Mouse (Mus musculus) cortical plate, adult 2 months (tissue): Measurements from ENCODE around the gene Pced1a.

Source experiments
- CTCF ChIP-seq: fragments of 200-500 bp; IDR thresholded peaks from 2 replicates; pipeline ENCODE4 v1.5.1; 2011; ENCODE audit warnings: mild to moderate bottlenecking, control low read depth, low read length; ENCODE audit not compliant: insufficient read depth; ENCODE audit errors: extremely low read depth
- POLR2A ChIP-seq: fragments of 200-500 bp; IDR thresholded peaks from 2 replicates; pipeline ENCODE4 v1.6.1; 2011; ENCODE audit warnings: mild to moderate bottlenecking, low read length, control low read depth; ENCODE audit not compliant: insufficient read depth; ENCODE audit errors: extremely low read depth

DNA sequence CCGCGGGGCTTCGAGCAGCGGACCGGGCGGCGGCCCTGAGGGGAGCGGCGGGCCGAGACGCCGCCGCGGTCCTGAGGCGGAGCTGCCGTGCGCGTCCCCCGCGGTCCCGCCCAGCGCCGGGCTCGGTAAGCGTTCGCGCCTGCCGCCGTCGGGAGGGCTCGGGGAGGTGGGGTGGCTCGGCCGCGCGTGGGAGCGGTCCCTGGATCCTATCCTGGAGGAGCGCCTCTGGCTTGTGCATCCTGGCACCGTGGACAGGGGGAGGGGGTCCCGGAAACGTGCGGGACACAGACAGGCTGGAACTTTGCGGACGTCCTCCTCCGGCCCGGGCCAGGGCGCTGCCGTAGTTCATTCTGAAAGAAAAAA lies 25.9 kb upstream of the Pced1a start:
- no peak for TF ChIP-seq CTCF
- TF ChIP-seq POLR2A, result no peak
